Mouse (Mus musculus): ENCODE measurements around the gene Rnd1.

Rnd1 gene

GRCm38 (mm10) chr15:98676940-98677728 lies at the start of gene Rnd1:
Rnd1 (minus strand) TSS chr15:98677461.
- DNase-seq (ENCODE audit: low spot score in 2 of 2): peak; percentile 68

- no peak for DNase-seq (ENCODE audit: low spot score in 2 of 2)
These were observed 49.5 kb upstream of the Rnd1 start for GRCm38 (mm10) chr15:98726746-98727145.

DNA sequence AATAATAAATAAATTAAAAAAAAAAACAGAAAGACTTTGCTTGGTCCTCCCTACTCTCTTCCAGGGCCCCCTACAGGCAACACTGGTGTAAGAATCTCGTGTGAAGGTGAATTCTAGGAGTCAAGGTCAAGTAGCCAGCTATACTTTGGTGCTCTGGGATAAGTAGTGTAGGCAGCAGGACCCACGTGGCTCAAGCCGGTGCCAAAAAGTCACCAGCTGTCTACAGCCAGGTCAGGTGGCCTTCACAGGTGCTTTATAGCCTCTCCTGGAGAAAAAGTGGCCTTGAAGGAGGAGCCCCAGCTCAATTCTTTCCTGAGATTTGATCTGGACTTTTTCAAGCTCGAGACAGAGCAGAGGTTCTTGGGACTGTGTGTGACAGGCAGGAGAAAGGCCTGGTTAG lies 48.8 kb upstream of the Rnd1 start:
- no peak for DNase-seq (ENCODE audit: low spot score in 2 of 2)

- DNase-seq (ENCODE audit: low spot score in 2 of 2): no peak
These were observed 47.2 kb upstream of the Rnd1 start for GRCm38 (mm10) chr15:98724441-98724840.

GRCm38 (mm10) chr15:98722854-98723253 lies 45.6 kb upstream of the Rnd1 start:
- no peak for DNase-seq (ENCODE audit: low spot score in 2 of 2)

DNA sequence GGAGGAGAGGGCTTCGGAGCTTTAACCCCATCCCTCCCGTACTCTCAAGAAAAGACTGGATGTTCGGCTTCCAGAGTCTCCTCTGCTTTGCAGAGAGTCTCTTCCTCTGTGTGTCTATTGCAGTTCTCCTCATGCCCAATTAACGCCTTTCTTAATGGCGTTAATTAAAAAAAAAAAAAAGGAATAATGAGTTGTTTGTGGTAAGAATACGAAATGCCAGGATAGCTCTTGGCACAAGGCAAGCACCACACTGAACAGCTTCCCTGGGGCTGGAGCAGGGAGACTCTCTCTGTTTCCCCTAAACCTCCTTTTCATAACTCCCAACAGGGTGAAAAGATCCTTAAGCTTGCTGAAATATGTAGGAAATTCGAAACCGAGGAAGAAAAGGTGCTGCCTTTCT lies 44.9 kb upstream of the Rnd1 start:
- no peak for DNase-seq (ENCODE audit: low spot score in 2 of 2)

DNA sequence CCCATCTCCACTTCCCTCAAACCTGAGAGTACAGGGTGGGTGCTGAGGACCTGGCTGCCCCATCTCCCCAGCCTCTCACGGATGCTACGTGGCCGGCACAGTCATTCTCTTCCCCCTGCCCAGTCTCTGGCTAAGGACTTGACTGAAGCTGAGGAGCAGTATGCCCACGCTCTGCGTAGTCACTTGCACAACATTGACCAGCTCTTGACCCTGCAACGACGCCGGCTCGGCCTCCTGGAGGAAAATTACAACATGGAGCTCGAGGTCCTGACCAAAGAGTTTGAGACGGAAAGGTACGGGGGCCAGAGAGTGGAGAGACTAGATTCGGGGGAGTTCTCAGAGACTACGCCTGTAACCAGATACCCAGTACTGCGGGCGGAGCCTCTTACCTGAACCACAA lies 40.0 kb upstream of the Rnd1 start:
- no peak for DNase-seq (ENCODE audit: low spot score in 2 of 2)

- DNase-seq (ENCODE audit: low spot score in 2 of 2): no peak
These were observed 37.0 kb upstream of the Rnd1 start for GRCm38 (mm10) chr15:98714230-98714652.

GRCm38 (mm10) chr15:98710442-98710841 lies 33.2 kb upstream of the Rnd1 start:
- peak; percentile 33 to 44 for DNase-seq (ENCODE audit: low spot score in 2 of 2)

GRCm38 (mm10) chr15:98707766-98708372 lies 30.6 kb upstream of the Rnd1 start, which contains the start of gene Ccdc65:
Ccdc65 (plus strand) TSS chr15:98708207.
- peak; percentile 76 to 78 for DNase-seq (ENCODE audit: low spot score in 2 of 2)

- no peak for DNase-seq (ENCODE audit: low spot score in 2 of 2)
These were observed 27.1 kb upstream of the Rnd1 start for GRCm38 (mm10) chr15:98704312-98704711.

DNA sequence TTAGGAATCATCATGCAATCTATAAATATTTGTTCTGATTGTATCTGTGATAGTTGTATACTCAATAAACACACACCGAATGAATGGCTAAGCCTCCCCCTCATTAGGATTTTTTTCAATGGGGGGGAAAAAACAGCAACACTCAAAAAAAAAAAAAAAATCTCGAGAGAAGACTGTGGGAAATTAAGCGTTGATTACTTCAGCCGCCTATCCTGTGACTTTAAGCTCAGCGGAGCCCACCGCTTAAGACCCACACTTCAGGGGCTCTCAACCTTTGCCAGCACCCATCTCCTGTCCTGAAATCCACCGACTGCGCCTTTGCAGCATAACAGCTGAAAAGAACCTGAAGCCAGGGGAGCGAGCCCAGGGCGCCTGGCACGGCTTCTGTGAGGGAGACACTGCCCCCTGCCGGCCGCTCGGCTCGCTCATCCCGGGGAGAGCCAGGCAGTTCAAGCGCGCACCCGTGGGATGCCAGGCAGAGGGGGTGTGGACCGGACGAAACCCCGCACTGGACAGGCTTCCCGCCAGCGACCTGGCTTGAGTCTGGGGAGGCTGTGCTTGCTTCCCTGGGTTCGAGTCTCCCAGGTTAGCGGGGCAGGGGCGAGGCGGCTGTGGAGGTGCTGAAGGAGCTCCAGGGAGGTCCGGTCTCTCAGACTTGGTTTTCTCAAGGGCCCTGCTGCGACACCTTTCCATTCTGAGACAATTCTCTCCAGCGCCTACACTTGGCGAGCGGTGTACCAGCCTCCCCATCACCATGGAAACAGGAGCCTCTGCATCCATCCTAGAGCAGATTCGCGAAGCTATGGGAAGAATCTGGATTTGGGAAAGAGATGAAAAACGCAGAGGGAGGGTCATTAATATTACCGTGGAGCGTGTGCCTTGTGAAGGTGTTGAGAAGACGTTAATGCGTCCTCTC lies 22.2 kb upstream of the Rnd1 start:
- peak; percentile 70 to 80 for DNase-seq (ENCODE audit: low spot score in 2 of 2)

GRCm38 (mm10) chr15:98696216-98696615 lies 19.0 kb upstream of the Rnd1 start:
- DNase-seq (ENCODE audit: low spot score in 2 of 2): no peak

DNA sequence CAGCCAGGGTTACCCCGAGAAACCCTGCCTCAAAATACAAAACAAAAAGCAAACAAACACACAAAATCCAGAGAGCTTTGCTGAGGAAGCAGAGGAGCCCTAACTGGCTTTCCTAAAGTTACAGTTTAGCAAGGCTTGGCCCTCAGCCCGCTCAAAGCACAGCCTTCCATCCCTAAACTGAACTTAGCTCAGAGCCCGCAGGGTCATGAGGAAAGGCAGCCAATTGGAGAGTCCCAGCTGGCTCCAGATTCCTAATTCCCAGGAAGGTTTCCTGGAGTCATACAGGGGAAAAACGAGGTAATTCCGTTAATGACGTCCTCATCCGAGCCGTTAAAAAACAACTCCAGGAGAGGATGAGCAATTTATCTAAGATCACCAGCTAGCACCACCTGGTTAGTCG lies 18.5 kb upstream of the Rnd1 start:
- DNase-seq (ENCODE audit: low spot score in 2 of 2): no peak

GRCm38 (mm10) chr15:98692171-98692715 lies 15.0 kb upstream of the Rnd1 start:
- DNase-seq (ENCODE audit: low spot score in 2 of 2): no peak

GRCm38 (mm10) chr15:98691486-98692147 lies 14.4 kb upstream of the Rnd1 start:
- no peak for DNase-seq (ENCODE audit: low spot score in 2 of 2)

GRCm38 (mm10) chr15:98689682-98690081 lies 12.4 kb upstream of the Rnd1 start:
- DNase-seq (ENCODE audit: low spot score in 2 of 2): no peak

DNA sequence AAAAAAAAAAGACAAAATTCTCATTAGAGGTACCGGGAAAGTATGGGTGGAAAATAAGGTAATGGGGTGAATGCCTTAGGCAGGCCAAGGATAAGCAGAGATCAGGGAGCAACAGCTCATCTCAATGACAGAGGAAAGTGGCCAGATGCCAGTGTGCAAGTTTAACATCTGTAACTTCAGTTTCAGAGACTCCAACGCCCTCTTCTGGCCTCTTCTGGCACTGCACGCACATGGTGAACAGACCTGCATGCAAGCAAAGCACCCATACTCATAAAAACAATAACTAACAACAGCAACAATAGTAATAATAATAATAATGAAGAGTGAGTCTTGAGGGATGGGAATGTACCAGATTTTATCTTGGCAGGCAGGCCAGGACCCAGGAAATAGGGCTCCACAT lies 8.7 kb upstream of the Rnd1 start:
- no peak for DNase-seq (ENCODE audit: low spot score in 2 of 2)

DNA sequence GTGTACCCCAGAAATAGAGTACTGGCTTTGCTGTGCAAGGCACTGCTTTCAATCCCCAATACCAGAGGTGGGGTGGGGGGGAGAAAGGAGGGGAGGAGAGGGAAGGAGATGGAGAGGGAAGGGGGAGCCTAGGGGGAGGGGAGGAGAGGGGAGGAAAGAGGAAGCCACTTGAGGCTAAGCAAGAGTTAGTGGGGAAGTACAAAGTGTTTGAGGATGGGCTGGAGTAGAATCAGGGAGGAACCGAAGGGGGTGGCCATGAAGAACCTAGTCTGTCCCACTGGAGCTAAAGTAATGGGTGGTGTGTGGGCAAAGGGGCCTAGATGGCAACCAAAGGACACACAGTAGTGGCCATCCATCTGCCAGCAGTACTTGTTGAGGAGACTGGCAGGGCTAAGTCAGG lies 6.5 kb upstream of the Rnd1 start:
- DNase-seq (ENCODE audit: low spot score in 2 of 2): no peak

DNA sequence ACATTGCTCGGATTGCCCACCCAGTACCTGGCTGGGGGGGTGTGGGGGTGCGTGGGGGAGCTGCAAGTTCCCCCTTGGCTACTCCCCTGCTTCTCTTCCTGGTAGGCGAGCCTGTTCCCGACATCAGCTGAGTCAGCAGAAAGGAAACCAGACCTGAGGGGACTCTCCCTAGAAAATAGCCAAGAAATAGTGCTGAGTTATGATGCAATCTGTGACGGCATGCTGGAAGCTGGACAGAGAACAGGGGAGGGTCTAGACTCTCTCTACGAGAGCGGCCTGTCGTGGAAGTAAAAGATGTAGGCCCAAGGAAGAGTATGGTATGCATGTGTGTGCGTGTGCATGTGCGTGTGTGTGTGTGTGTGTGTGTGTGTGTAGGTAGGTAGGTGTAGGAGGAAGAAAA lies 5.9 kb upstream of the Rnd1 start:
- DNase-seq (ENCODE audit: low spot score in 2 of 2): no peak

DNA sequence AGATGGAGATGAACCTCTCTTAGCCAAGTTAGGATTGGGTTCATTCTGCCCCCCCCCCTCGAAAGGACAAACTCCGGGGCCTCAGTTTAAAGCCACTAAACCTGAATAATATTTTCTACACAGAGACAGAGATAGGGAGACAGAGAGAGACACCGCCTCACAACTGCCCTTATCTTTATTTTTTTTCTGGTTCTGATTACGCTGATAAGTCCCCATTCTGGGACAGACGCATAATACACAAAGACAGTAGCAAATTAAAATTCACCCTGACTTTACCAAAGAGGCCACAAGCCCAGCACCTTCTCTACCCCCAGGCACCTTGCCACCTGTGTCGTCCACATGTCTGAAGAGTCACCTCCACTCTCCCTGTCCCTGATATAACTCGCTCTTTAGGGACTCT lies 4.4 kb upstream of the Rnd1 start:
- no peak for DNase-seq (ENCODE audit: low spot score in 2 of 2)

Measured in urinary bladder, adult 18-20 months (tissue).